Mouse (Mus musculus) neural tube, embryonic 14.5 days (tissue): ENCODE measurements around the gene Foxn4. TPM values are rescaled to one million over a fixed set of nuclear protein-coding genes. Genes with fewer than 3 reads are reported as not detected.

Source experiments
- ATAC-seq: fragments of 200-750 bp; cut with Nextera tagmentation; 2 replicates; pipeline ENCODE4 v1.8.0; 2017; ENCODE audit warnings: low read depth, mild to moderate bottlenecking, moderate TSS enrichment, moderate library complexity
- H3K27ac ChIP-seq: fragments of 300-500 bp; sonication (generic); 2 replicates; pipeline ENCODE4 v1.5.1; 2014; ENCODE audit warnings: low read depth, mild to moderate bottlenecking, control low read depth, low read length, moderate library complexity, mixed read lengths
- H3K27me3 ChIP-seq: fragments of 300-500 bp; sonication (generic); 2 replicates; pipeline ENCODE4 v1.6.1; 2014; ENCODE audit warnings: low read length; ENCODE audit not compliant: control insufficient read depth, insufficient read depth
- H3K36me3 ChIP-seq: fragments of 300-500 bp; sonication (generic); 2 replicates; pipeline ENCODE4 v1.6.1; 2014; ENCODE audit warnings: low read length, mixed read lengths; ENCODE audit not compliant: control insufficient read depth, insufficient read depth
- H3K4me1 ChIP-seq: fragments of 300-500 bp; sonication (generic); 2 replicates; pipeline ENCODE4 v1.6.1; 2014; ENCODE audit warnings: low read length; ENCODE audit not compliant: control insufficient read depth, insufficient read depth
- H3K4me2 ChIP-seq: fragments of 300-500 bp; sonication (generic); 2 replicates; pipeline ENCODE4 v1.6.1; 2014; ENCODE audit warnings: mild to moderate bottlenecking, low read depth, low read length, control low read depth
- H3K4me3 ChIP-seq: fragments of 300-500 bp; sonication (generic); 2 replicates; pipeline ENCODE4 v1.5.1; 2014; ENCODE audit warnings: low read depth, low read length, control low read depth, mixed read lengths
- H3K9ac ChIP-seq: fragments of 300-500 bp; sonication (generic); replicated peaks from 2 replicates; pipeline ENCODE4 v1.6.1; 2014; ENCODE audit warnings: low read depth, mild to moderate bottlenecking, control low read depth, low read length, mixed read lengths
- H3K9me3 ChIP-seq: fragments of 300-500 bp; sonication (generic); 2 replicates; pipeline ENCODE4 v1.6.1; 2016; ENCODE audit warnings: low read length; ENCODE audit not compliant: control insufficient read depth
- WGBS: fragments of 180-500 bp; shearing (Covaris S2); extraction: QIAGEN DNeasy Blood & Tissue Kit; methylation state at CpG from one replicate; pipeline ENCODE4 v1.1.7; 2014; 5-methylcytosine and 5-hydroxymethylcytosine counted together
- polyA plus RNA-seq: library from polyadenylated mRNA; unstranded; fragments of >200 nt; fragmentation: Nextera tagmentation; extraction: Ambion mirVana; gene quantifications from 2 replicates; pipeline ENCODE4 v1.2.1, GENCODE M21; 2014

The Foxn4 gene
- polyA plus RNA-seq, 1 experiment from 2014 or later: not detected

- Histone ChIP-seq H3K4me1 (peaks cover 14% of the 10 kb centered on the region; the same call in 1 of the 2 replicates), H3K9ac (no peak overlapping the region), H3K27ac (no peak overlapping the region), H3K9me3 (no peaks in the 10 kb centered on the region), H3K4me3 (no peak overlapping the region), H3K27me3 (0 out of 2 replicates have a peak, but pooled peaks cover 9% of the 10 kb centered on the region), H3K4me2 (no peak overlapping the region), H3K36me3 (no peaks in the 10 kb centered on the region)
- ATAC-seq: peak; percentile 21; the same call in 1 of the 2 replicates
- 46% methylated on average over 18 of the region's 18 CpGs for WGBS
Observed at GRCm38 (mm10) chr5:114298212-114298894, 24.7 kb upstream of the Foxn4 start.

GRCm38 (mm10) chr5:114296693-114297631 lies 23.4 kb upstream of the Foxn4 start:
- no peak overlapping the region for H3K27ac ChIP-seq
- 15% methylated on average over 22 of the region's 22 CpGs for WGBS

GRCm38 (mm10) chr5:114290004-114290403 lies 16.4 kb upstream of the Foxn4 start:
- Histone ChIP-seq H3K4me1 (peaks cover 3% of the 10 kb centered on the region; the same call in 1 of the 2 replicates), H3K9ac (no peak overlapping the region), H3K27ac (no peak overlapping the region), H3K9me3 (no peaks in the 10 kb centered on the region), H3K4me2 (no peak overlapping the region), H3K4me3 (no peak overlapping the region), H3K36me3 (no peaks in the 10 kb centered on the region), H3K27me3 (peaks cover 9% of the 10 kb centered on the region; the same call in 1 of the 2 replicates)
- 52% methylated on average over 3 of the region's 3 CpGs for WGBS
- ATAC-seq: peak; percentile 24; the same call in 1 of the 2 replicates

More at GRCm38 (mm10) chr5:114296693-114297631, 23.4 kb upstream of the Foxn4 start:
- H3K27me3 ChIP-seq: 0 out of 2 replicates have a peak, but pooled peaks cover 6% of the 10 kb centered on the region
- H3K9me3 ChIP-seq: no peaks in the 10 kb centered on the region
- ATAC-seq: no peak
- H3K4me2 ChIP-seq: no peak overlapping the region
- no peak overlapping the region for H3K4me3 ChIP-seq
- no peaks in the 10 kb centered on the region for H3K36me3 ChIP-seq
- H3K4me1 ChIP-seq: peaks cover 14% of the 10 kb centered on the region; the same call in 1 of the 2 replicates
- no peak overlapping the region for H3K9ac ChIP-seq

- no peak for ATAC-seq
- WGBS: 51% methylated on average over 13 of the region's 13 CpGs
- H3K27ac ChIP-seq: no peak within 1 kb of the TSS
- H3K4me3 ChIP-seq: no peak within 1 kb of the TSS
- no peak within 1 kb of the TSS for H3K4me2 ChIP-seq
- no peak within 1 kb of the TSS for H3K9ac ChIP-seq
- no peaks in the 10 kb centered on the region for H3K36me3 ChIP-seq
- H3K4me1 ChIP-seq: peaks cover 3% of the 10 kb centered on the region; the same call in 1 of the 2 replicates
- no peaks in the 10 kb centered on the region for H3K9me3 ChIP-seq
- peaks cover 4% of the 10 kb centered on the region; the same call in 1 of the 2 replicates for H3K27me3 ChIP-seq
Observed at GRCm38 (mm10) chr5:114288874-114289273, 15.3 kb upstream of the Foxn4 start, which contains the start of gene Myo1h. Gene Myo1h, plus strand, starts transcription at chr5:114289166.

GRCm38 (mm10) chr5:114288396-114288795 lies 14.8 kb upstream of the Foxn4 start:
- Histone ChIP-seq H3K4me2 (no peak overlapping the region), H3K4me3 (no peak overlapping the region), H3K9ac (no peak overlapping the region), H3K27me3 (peaks cover 4% of the 10 kb centered on the region; the same call in 1 of the 2 replicates), H3K4me1 (peaks cover 3% of the 10 kb centered on the region; the same call in 1 of the 2 replicates), H3K9me3 (no peaks in the 10 kb centered on the region), H3K36me3 (no peaks in the 10 kb centered on the region), H3K27ac (no peak overlapping the region)
- WGBS: 86% methylated on average over 5 of the region's 5 CpGs
- ATAC-seq: no peak

GRCm38 (mm10) chr5:114286872-114287571 lies 13.4 kb upstream of the Foxn4 start:
- no peak overlapping the region for H3K27ac ChIP-seq
- H3K9ac ChIP-seq: no peak overlapping the region
- 85% methylated on average over 16 of the region's 16 CpGs for WGBS
- H3K4me1 ChIP-seq: peaks cover 3% of the 10 kb centered on the region; the same call in 1 of the 2 replicates
- H3K36me3 ChIP-seq: no peaks in the 10 kb centered on the region
- H3K27me3 ChIP-seq: peaks cover 4% of the 10 kb centered on the region; the same call in 1 of the 2 replicates
- no peak overlapping the region for H3K4me3 ChIP-seq
- ATAC-seq: no peak
- H3K4me2 ChIP-seq: no peak overlapping the region
- H3K9me3 ChIP-seq: no peaks in the 10 kb centered on the region

GRCm38 (mm10) chr5:114286102-114286501 lies 12.5 kb upstream of the Foxn4 start:
- ATAC-seq: no peak
- H3K4me1 ChIP-seq: peaks cover 3% of the 10 kb centered on the region; the same call in 1 of the 2 replicates
- peaks cover 4% of the 10 kb centered on the region; the same call in 1 of the 2 replicates for H3K27me3 ChIP-seq
- WGBS: 83% methylated on average over 4 of the region's 4 CpGs
- H3K4me2 ChIP-seq: no peak overlapping the region
- no peak overlapping the region for H3K4me3 ChIP-seq
- no peaks in the 10 kb centered on the region for H3K9me3 ChIP-seq
- H3K9ac ChIP-seq: no peak overlapping the region
- no peak overlapping the region for H3K27ac ChIP-seq
- no peaks in the 10 kb centered on the region for H3K36me3 ChIP-seq

- Histone ChIP-seq H3K27ac (no peak overlapping the region), H3K4me3 (no peak overlapping the region), H3K27me3 (peaks cover 4% of the 10 kb centered on the region; the same call in 1 of the 2 replicates), H3K4me1 (peaks cover 3% of the 10 kb centered on the region; the same call in 1 of the 2 replicates), H3K36me3 (no peaks in the 10 kb centered on the region), H3K4me2 (no peak overlapping the region), H3K9ac (no peak overlapping the region), H3K9me3 (no peaks in the 10 kb centered on the region)
- no peak for ATAC-seq
- WGBS: 97% methylated on average over 3 of the region's 3 CpGs
Observed at GRCm38 (mm10) chr5:114285398-114285700, 11.7 kb upstream of the Foxn4 start.
